Mouse (Mus musculus) midbrain, embryonic 16.5 days (tissue): ENCODE results near the gene Bmp7. TPM values are rescaled to one million over a fixed set of nuclear protein-coding genes. Genes with fewer than 3 reads are reported as not detected.

Experiments used
- ATAC-seq: fragments of 200-750 bp; cut with Nextera tagmentation; 2 replicates; pipeline ENCODE4 v1.8.0; 2017; ENCODE audit warnings: moderate TSS enrichment
- H3K27ac ChIP-seq: fragments of 300-500 bp; sonication (generic); 2 replicates; pipeline ENCODE4 v1.5.1; 2014; ENCODE audit warnings: mild to moderate bottlenecking, low read length, mixed read lengths
- H3K27me3 ChIP-seq: fragments of 300-500 bp; sonication (generic); 2 replicates; pipeline ENCODE4 v1.6.1; 2014; ENCODE audit warnings: low read depth, low read length, mixed read lengths; ENCODE audit not compliant: control insufficient read depth, insufficient read depth
- H3K36me3 ChIP-seq: fragments of 300-500 bp; sonication (generic); 2 replicates; pipeline ENCODE4 v1.6.1; 2014; ENCODE audit warnings: mild to moderate bottlenecking, low read length, moderate library complexity, mixed read lengths; ENCODE audit not compliant: control insufficient read depth, insufficient read depth
- H3K4me1 ChIP-seq: fragments of 300-500 bp; sonication (generic); 2 replicates; pipeline ENCODE4 v1.6.1; 2014; ENCODE audit warnings: mild to moderate bottlenecking, low read length, mixed read lengths; ENCODE audit not compliant: control insufficient read depth, insufficient read depth
- H3K4me2 ChIP-seq: fragments of 300-500 bp; sonication (generic); 2 replicates; pipeline ENCODE4 v1.6.1; 2014; ENCODE audit warnings: mild to moderate bottlenecking, low read length, mixed read lengths
- H3K4me3 ChIP-seq: fragments of 300-500 bp; sonication (generic); 2 replicates; pipeline ENCODE4 v1.5.1; 2014; ENCODE audit warnings: low read depth, mild to moderate bottlenecking, low read length, moderate library complexity, mixed read lengths
- H3K9ac ChIP-seq: fragments of 300-500 bp; sonication (generic); 2 replicates; pipeline ENCODE4 v1.6.1; 2014; ENCODE audit warnings: low read depth, low read length, mixed read lengths
- H3K9me3 ChIP-seq: fragments of 300-500 bp; sonication (generic); replicated peaks from 2 replicates; pipeline ENCODE4 v1.6.1; 2014; ENCODE audit warnings: mild to moderate bottlenecking, low read length, mixed read lengths; ENCODE audit not compliant: control insufficient read depth, poor library complexity, severe bottlenecking
- WGBS: fragments of 180-500 bp; shearing (Covaris S2); extraction: QIAGEN DNeasy Blood & Tissue Kit; methylation state at CpG from one replicate; pipeline ENCODE4 v1.1.7; 2014; 5-methylcytosine and 5-hydroxymethylcytosine counted together
- polyA plus RNA-seq: library from polyadenylated mRNA; unstranded; fragments of >200 nt; fragmentation: Nextera tagmentation; extraction: Ambion mirVana; gene quantifications from 2 replicates; pipeline ENCODE4 v1.2.1, GENCODE M21; 2015

Gene Bmp7
- polyA plus RNA-seq, 1 experiment from 2014 or later, result 10.3 TPM

GRCm38 (mm10) chr2:172926311-172926710 is 13.8 kb downstream of the Bmp7 start:
- H3K36me3 ChIP-seq, result no peaks in the 10 kb centered on the region
- peaks cover 2% of the 10 kb centered on the region; the same call in 1 of the 2 replicates for H3K27me3 ChIP-seq
- H3K9ac ChIP-seq, result no peak overlapping the region
- 86% methylated on average over 4 of the region's 4 CpGs for WGBS
- no peak overlapping the region for H3K27ac ChIP-seq
- H3K4me2 ChIP-seq, result no peak overlapping the region
- H3K4me1 ChIP-seq, result no peaks in the 10 kb centered on the region
- H3K9me3 ChIP-seq, result no peaks in the 10 kb centered on the region
- no peak overlapping the region for H3K4me3 ChIP-seq
- ATAC-seq, result no peak

GRCm38 (mm10) chr2:172924961-172925360 is 15.2 kb downstream of the Bmp7 start:
- H3K27ac ChIP-seq, result no peak overlapping the region
- no peaks in the 10 kb centered on the region for H3K36me3 ChIP-seq
- H3K4me2 ChIP-seq, result no peak overlapping the region
- H3K27me3 ChIP-seq, result no peaks in the 10 kb centered on the region
- no peaks in the 10 kb centered on the region for H3K9me3 ChIP-seq
- no peak overlapping the region for H3K4me3 ChIP-seq
- ATAC-seq, result no peak
- H3K9ac ChIP-seq, result no peak overlapping the region
- 36% methylated on average over 6 of the region's 6 CpGs for WGBS
- H3K4me1 ChIP-seq, result no peaks in the 10 kb centered on the region

GRCm38 (mm10) chr2:172923198-172923597 is 16.9 kb downstream of the Bmp7 start:
- Histone ChIP-seq H3K9me3 (no peaks in the 10 kb centered on the region), H3K27me3 (no peaks in the 10 kb centered on the region)
- 93% methylated on average over 7 of the region's 7 CpGs for WGBS

GRCm38 (mm10) chr2:172922597-172922996 is 17.5 kb downstream of the Bmp7 start:
- Histone ChIP-seq H3K36me3 (no peaks in the 10 kb centered on the region), H3K4me3 (no peak overlapping the region), H3K27me3 (no peaks in the 10 kb centered on the region), H3K4me2 (no peak overlapping the region), H3K27ac (no peak overlapping the region), H3K9ac (no peak overlapping the region), H3K4me1 (no peaks in the 10 kb centered on the region), H3K9me3 (no peaks in the 10 kb centered on the region)
- no peak for ATAC-seq
- WGBS, result 40% methylated on average over 5 of the region's 5 CpGs

More at GRCm38 (mm10) chr2:172923198-172923597, 16.9 kb downstream of the Bmp7 start:
- H3K4me2 ChIP-seq, result no peak overlapping the region
- H3K4me1 ChIP-seq, result no peaks in the 10 kb centered on the region
- no peak overlapping the region for H3K27ac ChIP-seq
- H3K9ac ChIP-seq, result no peak overlapping the region
- H3K4me3 ChIP-seq, result no peak overlapping the region
- H3K36me3 ChIP-seq, result no peaks in the 10 kb centered on the region
- ATAC-seq, result no peak

GRCm38 (mm10) chr2:172914018-172914417 is 26.1 kb downstream of the Bmp7 start:
- H3K4me3 ChIP-seq, result no peak overlapping the region
- H3K9ac ChIP-seq, result no peak overlapping the region
- no peaks in the 10 kb centered on the region for H3K27me3 ChIP-seq
- 88% methylated on average over 14 of the region's 14 CpGs for WGBS
- no peak overlapping the region for H3K27ac ChIP-seq
- no peak for ATAC-seq
- H3K4me1 ChIP-seq, result peaks cover 2% of the 10 kb centered on the region; the same call in 1 of the 2 replicates
- H3K36me3 ChIP-seq, result no peaks in the 10 kb centered on the region
- H3K9me3 ChIP-seq, result no peaks in the 10 kb centered on the region
- no peak overlapping the region for H3K4me2 ChIP-seq

- ATAC-seq, result no peak
- no peaks in the 10 kb centered on the region for H3K36me3 ChIP-seq
- no peaks in the 10 kb centered on the region for H3K27me3 ChIP-seq
- WGBS, result 29% methylated on average over 5 of the region's 5 CpGs
- peaks cover 2% of the 10 kb centered on the region; the same call in 1 of the 2 replicates for H3K4me1 ChIP-seq
- H3K9ac ChIP-seq, result no peak overlapping the region
- H3K9me3 ChIP-seq, result no peaks in the 10 kb centered on the region
- no peak overlapping the region for H3K27ac ChIP-seq
- H3K4me3 ChIP-seq, result no peak overlapping the region
- no peak overlapping the region for H3K4me2 ChIP-seq
These were observed 28.4 kb downstream of the Bmp7 start for GRCm38 (mm10) chr2:172911715-172912114.

- ATAC-seq, result no peak
These were observed 29.0 kb downstream of the Bmp7 start for GRCm38 (mm10) chr2:172911157-172911556.

GRCm38 (mm10) chr2:172909463-172909862 is 30.7 kb downstream of the Bmp7 start:
- Histone ChIP-seq H3K27me3 (no peaks in the 10 kb centered on the region), H3K9ac (no peak overlapping the region), H3K4me2 (no peak overlapping the region), H3K9me3 (no peaks in the 10 kb centered on the region), H3K27ac (no peak overlapping the region), H3K4me1 (peaks cover 2% of the 10 kb centered on the region; the same call in 1 of the 2 replicates), H3K36me3 (no peaks in the 10 kb centered on the region), H3K4me3 (no peak overlapping the region)
- 0 out of 2 replicates have a peak, but pooled peaks have one; percentile 28 for ATAC-seq
- WGBS, result 33% methylated on average over 6 of the region's 6 CpGs

More at GRCm38 (mm10) chr2:172911157-172911556, 29.0 kb downstream of the Bmp7 start:
- Histone ChIP-seq H3K9ac (no peak overlapping the region), H3K27me3 (no peaks in the 10 kb centered on the region), H3K4me1 (peaks cover 2% of the 10 kb centered on the region; the same call in 1 of the 2 replicates), H3K27ac (no peak overlapping the region), H3K4me3 (no peak overlapping the region), H3K36me3 (no peaks in the 10 kb centered on the region), H3K4me2 (no peak overlapping the region), H3K9me3 (no peaks in the 10 kb centered on the region)
- 74% methylated on average over 6 of the region's 6 CpGs for WGBS

- ATAC-seq, result no peak
- Histone ChIP-seq H3K27ac (no peak overlapping the region), H3K4me2 (no peak overlapping the region), H3K9ac (no peak overlapping the region), H3K27me3 (no peaks in the 10 kb centered on the region), H3K9me3 (no peaks in the 10 kb centered on the region), H3K4me1 (peaks cover 2% of the 10 kb centered on the region; the same call in 1 of the 2 replicates), H3K4me3 (no peak overlapping the region), H3K36me3 (no peaks in the 10 kb centered on the region)
- WGBS, result 77% methylated on average over 9 of the region's 9 CpGs
These were observed 34.0 kb downstream of the Bmp7 start for GRCm38 (mm10) chr2:172906146-172906545.
